Mouse (Mus musculus) spleen, adult 2 months (tissue): ENCODE results near the gene Lrrc27.

Experiments
- CTCF ChIP-seq: fragments of 200-500 bp; IDR thresholded peaks from 2 replicates; pipeline ENCODE4 v1.5.1; 2011; ENCODE audit warnings: mild to moderate bottlenecking, inconsistent platforms; ENCODE audit not compliant: insufficient read depth, insufficient read length, insufficient replicate concordance; ENCODE audit errors: extremely low read depth
- POLR2A ChIP-seq: fragments of 200-500 bp; IDR thresholded peaks from 2 replicates; pipeline ENCODE4 v1.6.1; 2011; ENCODE audit warnings: low read depth, low read length, inconsistent platforms

- TF ChIP-seq CTCF, result no peak
- TF ChIP-seq POLR2A, result no peak
These were observed 22.2 kb upstream of the Lrrc27 start for GRCm38 (mm10) chr7:139190616-139191015.
